Mouse (Mus musculus) small intestine, adult 2 months (tissue): Measurements from ENCODE around the gene Ikzf4.

Experiments
- CTCF ChIP-seq: fragments of 200-500 bp; IDR thresholded peaks from 2 replicates; pipeline ENCODE4 v1.5.1; 2012; ENCODE audit warnings: low read depth, mild to moderate bottlenecking, control low read depth, inconsistent platforms, low read length, moderate library complexity, mixed read lengths; ENCODE audit not compliant: insufficient replicate concordance, insufficient read length; ENCODE audit errors: extremely low read depth
- POLR2A ChIP-seq: fragments of 200-500 bp; IDR thresholded peaks from 2 replicates; pipeline ENCODE4 v1.6.1; 2012; ENCODE audit warnings: low read depth, mild to moderate bottlenecking, control low read depth, inconsistent platforms, low read length, moderate library complexity

- TF ChIP-seq CTCF (no peak), POLR2A (no peak)
Observed at GRCm38 (mm10) chr10:128637011-128637410, 8.8 kb downstream of the Ikzf4 start.
